Mouse (Mus musculus): ENCODE measurements at regions not wholly inside any gene's neighbourhood (a gene's known extent, or its start where the extent isn't known, plus 50 kb on each side); places are given as distances from the start of the nearest gene placed in this dataset.
A peak's percentile ranks its signal among the peaks of the same experiment; 100 is the strongest.

GRCm38 (mm10) chr7:68686396-68687139, 62.5 kb downstream of the Arrdc4 start:
- H3K27ac ChIP-seq (ENCODE audit: low read depth, low read length): no peak overlapping the region
- H3K27me3 ChIP-seq (ENCODE audit: control insufficient read depth, insufficient read depth, low read length): no peaks in the 10 kb centered on the region
- ATAC-seq (ENCODE audit: low read depth): peak; percentile 90
- no peak overlapping the region for H3K4me3 ChIP-seq (ENCODE audit: low read depth, low read length)
- no peaks in the 10 kb centered on the region for H3K36me3 ChIP-seq (ENCODE audit: control insufficient read depth, insufficient read depth, low read length)
- whole genome bisulfite sequencing: 38% methylated on average over 6 of the region's 6 CpGs
- no peak overlapping the region for H3K9ac ChIP-seq (replicated peaks; ENCODE audit: low read depth, low read length)
- peaks cover 10% of the 10 kb centered on the region for H3K4me1 ChIP-seq (ENCODE audit: control insufficient read depth, insufficient read depth, low read length)
- H3K9me3 ChIP-seq (ENCODE audit: control insufficient read depth, low read length): no peaks in the 10 kb centered on the region
- H3K4me2 ChIP-seq (ENCODE audit: low read depth, low read length): no peak overlapping the region

GRCm38 (mm10) chr7:68682929-68683643, 66.0 kb downstream of the Arrdc4 start:
- H3K27me3 ChIP-seq (ENCODE audit: control insufficient read depth, insufficient read depth, low read length): no peaks in the 10 kb centered on the region
- H3K4me3 ChIP-seq (ENCODE audit: low read depth, low read length): no peak overlapping the region
- no peak for ATAC-seq (ENCODE audit: low read depth)
- WGBS: 86% methylated on average over 5 of the region's 5 CpGs
- H3K4me1 ChIP-seq (ENCODE audit: control insufficient read depth, insufficient read depth, low read length): peaks cover 10% of the 10 kb centered on the region
- no peaks in the 10 kb centered on the region for H3K36me3 ChIP-seq (ENCODE audit: control insufficient read depth, insufficient read depth, low read length)
- no peak overlapping the region for H3K27ac ChIP-seq (ENCODE audit: low read depth, low read length)
- no peak overlapping the region for H3K9ac ChIP-seq (replicated peaks; ENCODE audit: low read depth, low read length)
- H3K9me3 ChIP-seq (ENCODE audit: control insufficient read depth, low read length): no peaks in the 10 kb centered on the region
- H3K4me2 ChIP-seq (ENCODE audit: low read depth, low read length): no peak overlapping the region

GRCm38 (mm10) chr7:68682318-68682728, 66.7 kb downstream of the Arrdc4 start:
- H3K4me1 ChIP-seq (ENCODE audit: control insufficient read depth, insufficient read depth, low read length): peaks cover 8% of the 10 kb centered on the region
- no peak for ATAC-seq (ENCODE audit: low read depth)
- no peaks in the 10 kb centered on the region for H3K27me3 ChIP-seq (ENCODE audit: control insufficient read depth, insufficient read depth, low read length)
- H3K4me2 ChIP-seq (ENCODE audit: low read depth, low read length): no peak overlapping the region
- 55% methylated on average over 6 of the region's 6 CpGs for WGBS
- no peak overlapping the region for H3K4me3 ChIP-seq (ENCODE audit: low read depth, low read length)
- H3K9me3 ChIP-seq (ENCODE audit: control insufficient read depth, low read length): no peaks in the 10 kb centered on the region
- H3K36me3 ChIP-seq (ENCODE audit: control insufficient read depth, insufficient read depth, low read length): no peaks in the 10 kb centered on the region
- no peak overlapping the region for H3K9ac ChIP-seq (replicated peaks; ENCODE audit: low read depth, low read length)
- no peak overlapping the region for H3K27ac ChIP-seq (ENCODE audit: low read depth, low read length)

GRCm38 (mm10) chr7:68679770-68680169, 69.3 kb downstream of the Arrdc4 start:
- H3K4me1 ChIP-seq (ENCODE audit: control insufficient read depth, insufficient read depth, low read length): no peaks in the 10 kb centered on the region
- WGBS: 58% methylated on average over 3 of the region's 3 CpGs
- H3K4me3 ChIP-seq (ENCODE audit: low read depth, low read length): no peak overlapping the region
- no peak overlapping the region for H3K4me2 ChIP-seq (ENCODE audit: low read depth, low read length)
- H3K36me3 ChIP-seq (ENCODE audit: control insufficient read depth, insufficient read depth, low read length): no peaks in the 10 kb centered on the region
- no peaks in the 10 kb centered on the region for H3K9me3 ChIP-seq (ENCODE audit: control insufficient read depth, low read length)
- H3K9ac ChIP-seq (replicated peaks; ENCODE audit: low read depth, low read length): no peak overlapping the region
- no peak overlapping the region for H3K27ac ChIP-seq (ENCODE audit: low read depth, low read length)
- no peak for ATAC-seq (ENCODE audit: low read depth)
- H3K27me3 ChIP-seq (ENCODE audit: control insufficient read depth, insufficient read depth, low read length): no peaks in the 10 kb centered on the region

- 70% methylated on average over 12 of the region's 12 CpGs for WGBS
- H3K36me3 ChIP-seq (ENCODE audit: control insufficient read depth, insufficient read depth, low read length): no peaks in the 10 kb centered on the region
- no peak overlapping the region for H3K27ac ChIP-seq (ENCODE audit: low read depth, low read length)
- H3K9ac ChIP-seq (replicated peaks; ENCODE audit: low read depth, low read length): no peak overlapping the region
- H3K4me3 ChIP-seq (ENCODE audit: low read depth, low read length): no peak overlapping the region
- no peak overlapping the region for H3K4me2 ChIP-seq (ENCODE audit: low read depth, low read length)
- H3K9me3 ChIP-seq (ENCODE audit: control insufficient read depth, low read length): no peaks in the 10 kb centered on the region
- ATAC-seq (ENCODE audit: low read depth): no peak
- no peaks in the 10 kb centered on the region for H3K27me3 ChIP-seq (ENCODE audit: control insufficient read depth, insufficient read depth, low read length)
- H3K4me1 ChIP-seq (ENCODE audit: control insufficient read depth, insufficient read depth, low read length): no peaks in the 10 kb centered on the region
Measured at GRCm38 (mm10) chr7:68667790-68668732, 81.0 kb downstream of the Arrdc4 start.

GRCm38 (mm10) chr7:68667215-68667614, 81.8 kb downstream of the Arrdc4 start:
- ATAC-seq (ENCODE audit: low read depth): no peak
- H3K9me3 ChIP-seq (ENCODE audit: control insufficient read depth, low read length): no peaks in the 10 kb centered on the region
- no peak overlapping the region for H3K27ac ChIP-seq (ENCODE audit: low read depth, low read length)
- H3K36me3 ChIP-seq (ENCODE audit: control insufficient read depth, insufficient read depth, low read length): no peaks in the 10 kb centered on the region
- 70% methylated on average over 4 of the region's 4 CpGs for WGBS
- no peak overlapping the region for H3K9ac ChIP-seq (replicated peaks; ENCODE audit: low read depth, low read length)
- no peak overlapping the region for H3K4me2 ChIP-seq (ENCODE audit: low read depth, low read length)
- no peaks in the 10 kb centered on the region for H3K4me1 ChIP-seq (ENCODE audit: control insufficient read depth, insufficient read depth, low read length)
- no peaks in the 10 kb centered on the region; the same call in 1 of the 2 replicates for H3K27me3 ChIP-seq (ENCODE audit: control insufficient read depth, insufficient read depth, low read length)
- no peak overlapping the region for H3K4me3 ChIP-seq (ENCODE audit: low read depth, low read length)

- Histone ChIP-seq H3K4me3 (ENCODE audit: low read depth, low read length) (no peak overlapping the region), H3K4me1 (ENCODE audit: control insufficient read depth, insufficient read depth, low read length) (no peaks in the 10 kb centered on the region), H3K27me3 (ENCODE audit: control insufficient read depth, insufficient read depth, low read length) (no peaks in the 10 kb centered on the region), H3K27ac (ENCODE audit: low read depth, low read length) (no peak overlapping the region), H3K9ac (replicated peaks; ENCODE audit: low read depth, low read length) (no peak overlapping the region), H3K9me3 (ENCODE audit: control insufficient read depth, low read length) (no peaks in the 10 kb centered on the region; the same call in 1 of the 2 replicates), H3K4me2 (ENCODE audit: low read depth, low read length) (no peak overlapping the region), H3K36me3 (ENCODE audit: control insufficient read depth, insufficient read depth, low read length) (no peaks in the 10 kb centered on the region)
- no peak for ATAC-seq (ENCODE audit: low read depth)
Measured at GRCm38 (mm10) chr7:68656354-68656753, 92.7 kb downstream of the Arrdc4 start.

GRCm38 (mm10) chr7:68653534-68653933, 95.5 kb downstream of the Arrdc4 start:
- Histone ChIP-seq H3K4me1 (ENCODE audit: control insufficient read depth, insufficient read depth, low read length) (no peaks in the 10 kb centered on the region), H3K9ac (replicated peaks; ENCODE audit: low read depth, low read length) (no peak overlapping the region), H3K9me3 (ENCODE audit: control insufficient read depth, low read length) (no peaks in the 10 kb centered on the region; the same call in 1 of the 2 replicates), H3K4me3 (ENCODE audit: low read depth, low read length) (no peak overlapping the region), H3K4me2 (ENCODE audit: low read depth, low read length) (no peak overlapping the region), H3K27ac (ENCODE audit: low read depth, low read length) (no peak overlapping the region), H3K36me3 (ENCODE audit: control insufficient read depth, insufficient read depth, low read length) (no peaks in the 10 kb centered on the region), H3K27me3 (ENCODE audit: control insufficient read depth, insufficient read depth, low read length) (no peaks in the 10 kb centered on the region)
- ATAC-seq (ENCODE audit: low read depth): no peak
- WGBS: 61% methylated on average over 1 of the region's 1 CpGs

All from neural tube, embryonic 14.5 days (tissue).